Mouse (Mus musculus): Measurements from ENCODE around the gene Plk5. TPM values are rescaled to one million over a fixed set of nuclear protein-coding genes. Genes with fewer than 3 reads are reported as not detected.
A peak's percentile ranks its signal among the peaks of the same experiment; 100 is the strongest.

Plk5 gene
- total RNA-seq (2021): 10 to 100 TPM; 33.4 to 36.6 TPM
- long read RNA-seq, experiment 1, transcript Plk5-202 (15 exons, 2,100 nt): major isoform, 22 of 46 reads
- long read RNA-seq, experiment 1, partial matches to known transcripts: 6 of 46 reads
- long read RNA-seq, experiment 1, other reads (novel, unspliced or antisense): 17 of 46 reads
- long read RNA-seq, experiment 2, transcript Plk5-202 (15 exons, 2,100 nt): major isoform, 32 of 55 reads
- long read RNA-seq, experiment 2, partial matches to known transcripts: 5 of 55 reads
- long read RNA-seq, experiment 2, other reads (novel, unspliced or antisense): 14 of 55 reads

GRCm38 (mm10) chr10:80356001-80356682 is at the start of gene Plk5:
Gene Plk5 (plus strand): TSS chr10:80356459.
- Histone ChIP-seq H3K27ac (peak within 1 kb of the TSS; percentile 87), H3K4me3 (peak within 1 kb of the TSS; percentile 56)
- no peak for DNase-seq (ENCODE audit: low spot score in 2 of 2)
- TF ChIP-seq CTCF (conservative IDR thresholded peaks at IDR 0.05): no peak

- TF ChIP-seq CTCF (conservative IDR thresholded peaks at IDR 0.05): no peak
- no peak overlapping the region for H3K27ac ChIP-seq
- no peak for DNase-seq (ENCODE audit: low spot score in 2 of 2)
- no peak overlapping the region for H3K4me3 ChIP-seq
Measured at GRCm38 (mm10) chr10:80311560-80311959, 44.7 kb upstream of the Plk5 start.

GRCm38 (mm10) chr10:80312586-80313504 is 43.4 kb upstream of the Plk5 start:
- TF ChIP-seq CTCF (conservative IDR thresholded peaks at IDR 0.05): no peak
- Histone ChIP-seq H3K4me3 (no peak overlapping the region), H3K27ac (peak overlapping the region; percentile 46; the same call in 1 of the 2 replicates)
- DNase-seq (ENCODE audit: low spot score in 2 of 2): no peak

- no peak for TF ChIP-seq CTCF (conservative IDR thresholded peaks at IDR 0.05)
- no peak overlapping the region for H3K4me3 ChIP-seq
- no peak for DNase-seq (ENCODE audit: low spot score in 2 of 2)
- peak overlapping the region; percentile 46; the same call in 1 of the 2 replicates for H3K27ac ChIP-seq
Measured at GRCm38 (mm10) chr10:80313627-80314201, 42.5 kb upstream of the Plk5 start.

GRCm38 (mm10) chr10:80314494-80315001 is 41.7 kb upstream of the Plk5 start:
- H3K4me3 ChIP-seq: no peak overlapping the region

GRCm38 (mm10) chr10:80315315-80315714 is 40.9 kb upstream of the Plk5 start:
- Histone ChIP-seq H3K4me3 (no peak overlapping the region), H3K27ac (0 out of 2 replicates have a peak overlapping the region, but pooled peaks have one; percentile 56)
- no peak for DNase-seq (ENCODE audit: low spot score in 2 of 2)
- TF ChIP-seq CTCF (conservative IDR thresholded peaks at IDR 0.05): no peak

More at GRCm38 (mm10) chr10:80314494-80315001, 41.7 kb upstream of the Plk5 start:
- no peak for DNase-seq (ENCODE audit: low spot score in 2 of 2)
- no peak overlapping the region; the same call in 1 of the 2 replicates for H3K27ac ChIP-seq
- TF ChIP-seq CTCF (conservative IDR thresholded peaks at IDR 0.05): no peak

GRCm38 (mm10) chr10:80316359-80316781 is 39.9 kb upstream of the Plk5 start:
- Histone ChIP-seq H3K4me3 (no peak overlapping the region), H3K27ac (peak overlapping the region; percentile 56; the same call in 1 of the 2 replicates)
- no peak for DNase-seq (ENCODE audit: low spot score in 2 of 2)
- TF ChIP-seq CTCF (conservative IDR thresholded peaks at IDR 0.05): no peak

- Histone ChIP-seq H3K4me3 (no peak overlapping the region), H3K27ac (peak overlapping the region; percentile 56; the same call in 1 of the 2 replicates)
- no peak for DNase-seq (ENCODE audit: low spot score in 2 of 2)
- TF ChIP-seq CTCF (conservative IDR thresholded peaks at IDR 0.05): no peak
Measured at GRCm38 (mm10) chr10:80317011-80317410, 39.2 kb upstream of the Plk5 start.

- Histone ChIP-seq H3K27ac (peak within 1 kb of the TSS; percentile 90), H3K4me3 (peak within 1 kb of the TSS; percentile 88)
- DNase-seq (ENCODE audit: low spot score in 2 of 2): peak; percentile 91 to 93
- no peak for TF ChIP-seq CTCF (conservative IDR thresholded peaks at IDR 0.05)
Measured at GRCm38 (mm10) chr10:80320340-80320760, 35.9 kb upstream of the Plk5 start, which contains the start of gene 2310011J03Rik. Gene 2310011J03Rik (minus strand): TSS chr10:80320537.

GRCm38 (mm10) chr10:80321014-80321669 is 35.1 kb upstream of the Plk5 start:
- DNase-seq (ENCODE audit: low spot score in 2 of 2): no peak
- Histone ChIP-seq H3K27ac (no peak overlapping the region), H3K4me3 (no peak overlapping the region)
- no peak for TF ChIP-seq CTCF (conservative IDR thresholded peaks at IDR 0.05)

Data from layer of hippocampus, adult 2 months (tissue).